Mouse (Mus musculus) midbrain, embryonic 11.5 days (tissue): ENCODE measurements around the gene Crygd. TPM values are rescaled to one million over a fixed set of nuclear protein-coding genes. Genes with fewer than 3 reads are reported as not detected.

Experiments used
- ATAC-seq: fragments of 200-750 bp; cut with Nextera tagmentation; 2 replicates; pipeline ENCODE4 v1.8.0; 2017; ENCODE audit warnings: moderate TSS enrichment, moderate library complexity; ENCODE audit not compliant: low FRiP score
- DNase-seq: peaks from one replicate; pipeline ENCODE4 v3.0.0; 2015; ENCODE audit warnings: low spot score; ENCODE audit errors: missing footprints
- H3K27ac ChIP-seq: fragments of 300-500 bp; sonication (generic); 2 replicates; pipeline ENCODE4 v1.5.1; 2014; ENCODE audit warnings: low read depth, low read length
- H3K27me3 ChIP-seq: fragments of 300-500 bp; sonication (generic); 2 replicates; pipeline ENCODE4 v1.6.1; 2014; ENCODE audit warnings: mild to moderate bottlenecking, low read length, moderate library complexity, mixed read lengths; ENCODE audit not compliant: control insufficient read depth, insufficient read depth
- H3K36me3 ChIP-seq: fragments of 300-500 bp; sonication (generic); 2 replicates; pipeline ENCODE4 v1.6.1; 2014; ENCODE audit warnings: mild to moderate bottlenecking, low read length, moderate library complexity, mixed read lengths; ENCODE audit not compliant: control insufficient read depth, insufficient read depth
- H3K4me1 ChIP-seq: fragments of 300-500 bp; sonication (generic); 2 replicates; pipeline ENCODE4 v1.6.1; 2014; ENCODE audit warnings: low read length; ENCODE audit not compliant: control insufficient read depth, insufficient read depth
- H3K4me2 ChIP-seq: fragments of 300-500 bp; sonication (generic); 2 replicates; pipeline ENCODE4 v1.6.1; 2014; ENCODE audit warnings: mild to moderate bottlenecking, moderate library complexity
- H3K4me3 ChIP-seq: fragments of 300-500 bp; sonication (generic); 2 replicates; pipeline ENCODE4 v1.5.1; 2014; ENCODE audit warnings: low read depth, low read length
- H3K9ac ChIP-seq: fragments of 300-500 bp; sonication (generic); 2 replicates; pipeline ENCODE4 v1.6.1; 2014; ENCODE audit warnings: low read length
- H3K9me3 ChIP-seq: fragments of 300-500 bp; sonication (generic); 2 replicates; pipeline ENCODE4 v1.6.1; 2016; ENCODE audit warnings: low read length; ENCODE audit not compliant: control insufficient read depth
- WGBS: fragments of 180-500 bp; shearing (Covaris S2); extraction: QIAGEN DNeasy Blood & Tissue Kit; methylation state at CpG from one replicate; pipeline ENCODE4 v1.1.7; 2014; 5-methylcytosine and 5-hydroxymethylcytosine counted together
- polyA plus RNA-seq: library from polyadenylated mRNA; unstranded; fragments of >200 nt; fragmentation: Nextera tagmentation; extraction: Ambion mirVana; gene quantifications from 2 replicates; pipeline ENCODE4 v1.2.1, GENCODE M21; 2014

Gene Crygd
- polyA plus RNA-seq, 1 experiment from 2014 or later = not detected

DNA sequence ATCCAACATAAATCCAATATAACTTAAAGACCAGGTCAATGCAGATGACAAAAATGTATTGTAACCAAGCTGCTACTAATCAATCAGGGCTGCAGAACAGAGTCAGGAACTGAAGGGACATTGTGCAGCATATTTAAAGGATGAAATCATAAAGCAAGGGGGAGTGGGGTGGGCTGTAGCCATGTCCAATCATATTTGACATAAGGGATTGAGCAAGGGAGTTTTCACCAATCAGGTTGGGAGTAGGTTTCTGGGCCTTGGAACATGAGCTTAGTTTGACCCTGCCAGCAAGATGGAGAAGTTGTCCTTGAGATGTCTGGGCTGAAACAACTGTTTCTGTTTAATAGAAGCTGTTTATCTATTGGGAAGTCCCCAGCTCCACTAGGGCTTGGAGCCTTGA lies 30.6 kb downstream of the Crygd start, which contains the start of gene Akr1cl:
Gene Akr1cl, minus strand, starts transcription at position 119 of the 400 bp plus-strand sequence.
- Histone ChIP-seq H3K4me3 (no peak within 1 kb of the TSS), H3K4me1 (no peaks in the 10 kb centered on the region), H3K9ac (no peak within 1 kb of the TSS), H3K4me2 (no peak within 1 kb of the TSS), H3K27me3 (no peaks in the 10 kb centered on the region), H3K9me3 (no peaks in the 10 kb centered on the region), H3K27ac (no peak within 1 kb of the TSS), H3K36me3 (no peaks in the 10 kb centered on the region)
- ATAC-seq (no peak), DNase-seq (no peak)

DNA sequence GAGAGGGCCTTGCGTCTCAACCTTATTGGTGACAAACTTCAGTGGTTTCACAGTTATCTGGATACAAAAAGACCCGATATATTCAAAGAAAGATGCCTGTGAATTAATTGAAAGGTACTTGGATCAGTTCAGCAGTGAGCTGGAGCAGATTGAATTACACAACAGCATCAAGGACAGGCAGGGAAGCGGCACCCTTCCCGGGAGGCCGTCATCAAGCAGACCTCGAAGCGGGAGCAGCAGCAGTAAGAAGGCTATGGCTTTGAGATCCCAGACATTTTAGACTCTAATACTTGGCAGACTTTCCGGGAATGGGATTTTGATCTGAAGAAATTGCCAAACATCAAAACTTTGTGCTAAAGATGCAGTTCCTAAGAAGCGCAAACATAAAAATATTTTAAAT lies 35.0 kb downstream of the Crygd start:
- Histone ChIP-seq H3K9ac (no peak overlapping the region), H3K36me3 (no peaks in the 10 kb centered on the region), H3K4me3 (no peak overlapping the region), H3K9me3 (no peaks in the 10 kb centered on the region), H3K4me1 (no peaks in the 10 kb centered on the region), H3K4me2 (no peak overlapping the region), H3K27ac (no peak overlapping the region), H3K27me3 (no peaks in the 10 kb centered on the region)
- 70% methylated on average over 9 of the region's 9 CpGs for WGBS
- DNase-seq = no peak
- ATAC-seq = no peak

DNA sequence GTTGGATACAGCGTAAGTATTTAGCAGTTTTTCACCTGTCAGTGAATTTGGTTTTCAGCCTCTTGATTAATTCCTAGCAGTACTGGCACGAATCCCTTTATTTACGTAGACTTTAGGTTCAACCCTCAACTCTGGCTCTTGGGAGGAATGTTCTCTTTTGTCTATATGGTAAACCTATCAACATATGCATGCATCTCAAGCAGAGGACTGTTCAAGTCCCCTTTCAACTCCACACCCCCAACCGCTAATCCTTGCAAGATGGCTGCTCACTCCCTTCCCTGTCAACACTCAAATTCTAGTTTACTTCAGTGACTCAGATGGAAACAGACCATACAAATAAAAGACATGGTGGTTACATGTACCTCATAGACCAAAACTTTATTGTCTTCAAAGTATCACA lies 50.5 kb downstream of the Crygd start:
- no peak overlapping the region for H3K4me2 ChIP-seq
- no peak for ATAC-seq
- no peak overlapping the region for H3K27ac ChIP-seq
- H3K4me3 ChIP-seq = no peak overlapping the region
- no peak for DNase-seq
- no peak overlapping the region for H3K9ac ChIP-seq
- no peaks in the 10 kb centered on the region for H3K27me3 ChIP-seq
- WGBS = 80% methylated on average over 4 of the region's 4 CpGs
- H3K4me1 ChIP-seq = no peaks in the 10 kb centered on the region
- no peaks in the 10 kb centered on the region for H3K9me3 ChIP-seq
- H3K36me3 ChIP-seq = no peaks in the 10 kb centered on the region

Other genes with a start within 250 kb of the Crygd start
- gene Plekhm3, start 106.6 kb downstream of the Crygd start, polyA plus RNA-seq = 5.6 and 5.9 TPM in 2 replicates
- gene Akr1cl, start 30.7 kb downstream of the Crygd start, polyA plus RNA-seq = 0.11 and 0.17 TPM in 2 replicates
- 0.65 and 0.74 TPM in 2 replicates for gene Cryge, start 12.3 kb downstream of the Crygd start, polyA plus RNA-seq
- 0.39 TPM in 1 of 2 replicates, not detected in the other for gene Crygc, start 10.2 kb upstream of the Crygd start, polyA plus RNA-seq
- gene Crygb, start 18.8 kb upstream of the Crygd start, polyA plus RNA-seq = not detected in 2 replicates
- not detected in 2 replicates for gene Cryga, start 39.9 kb upstream of the Crygd start, polyA plus RNA-seq
- gene Gm28845, start 56.1 kb upstream of the Crygd start, polyA plus RNA-seq = not detected in 2 replicates
- gene D630023F18Rik, start 59.8 kb upstream of the Crygd start, polyA plus RNA-seq = 0.22 TPM in 1 of 2 replicates, not detected in the other
- gene Idh1, start 123.0 kb upstream of the Crygd start, polyA plus RNA-seq = 433 and 472 TPM in 2 replicates
- gene Pikfyve, start 123.2 kb upstream of the Crygd start, polyA plus RNA-seq = 17.1 and 20.1 TPM in 2 replicates
- gene Pth2r, start 218.6 kb upstream of the Crygd start, polyA plus RNA-seq = 0.17 TPM in 1 of 2 replicates, not detected in the other